Mouse (Mus musculus): Measurements from ENCODE around the gene Tmem167. TPM values are rescaled to one million over a fixed set of nuclear protein-coding genes. Genes with fewer than 3 reads are reported as not detected.

Tmem167 gene
- total and polyA plus RNA-seq, 3 experiments: 15.0 to 22.5 TPM; not detected in 1

GRCm38 (mm10) chr13:90182262-90182661 is 93.3 kb downstream of the Tmem167 start:
- no peak overlapping the region for H3K9ac ChIP-seq (ENCODE audit: control insufficient read depth, low read depth, low read length, poor library complexity, severe bottlenecking)
- no peak for DNase-seq (ENCODE audit: low read depth, low spot score)
- H3K9me3 ChIP-seq (replicated peaks; ENCODE audit: insufficient read depth, low read length): no peaks in the 10 kb centered on the region
- no peaks in the 10 kb centered on the region for H3K36me3 ChIP-seq (ENCODE audit: control insufficient read depth in 1 of 2, insufficient read depth in 2 of 2, low read length in 2 of 2)
- H3K27me3 ChIP-seq (ENCODE audit: control insufficient read depth in 1 of 2, insufficient read depth in 2 of 2, low read length in 2 of 2): no peaks in the 10 kb centered on the region
- no peak overlapping the region for H3K27ac ChIP-seq (ENCODE audit: control insufficient read depth, low read depth, low read length)
- no peaks in the 10 kb centered on the region for H3K4me1 ChIP-seq (ENCODE audit: control insufficient read depth in 1 of 2, insufficient read depth in 2 of 2, low read length in 2 of 2)
- H3K4me3 ChIP-seq (ENCODE audit: control insufficient read depth in 1 of 2, insufficient read depth in 1 of 2, low read depth in 2 of 2, low read length in 2 of 2): no peak overlapping the region
- TF ChIP-seq E2F4 (IDR thresholded peaks at IDR 0.05; ENCODE audit: borderline replicate concordance, low read depth, low read length) (no peak), TBP (IDR thresholded peaks at IDR 0.05; ENCODE audit: low read depth, low read length) (no peak), ZMIZ1 (IDR thresholded peaks at IDR 0.05; ENCODE audit: low read depth, low read length) (no peak), POLR2AphosphoS5 (IDR thresholded peaks at IDR 0.05; ENCODE audit: borderline replicate concordance, low read depth, low read length) (no peak), CHD2 (IDR thresholded peaks at IDR 0.05; ENCODE audit: low read length) (no peak), POLR2A (IDR thresholded peaks at IDR 0.05; ENCODE audit: control insufficient read depth in 1 of 2, insufficient read depth in 1 of 2, low read depth in 1 of 2, low read length in 2 of 2, poor library complexity in 1 of 2) (no peak), SMC3 (IDR thresholded peaks at IDR 0.05; ENCODE audit: low read depth, low read length) (no peak), ETS1 (IDR thresholded peaks at IDR 0.05; ENCODE audit: low read depth, low read length) (no peak), JUND (IDR thresholded peaks at IDR 0.05; ENCODE audit: low read depth, low read length) (no peak), NRF1 (IDR thresholded peaks at IDR 0.05; ENCODE audit: insufficient read depth, low read depth, low read length, poor library complexity, severe bottlenecking) (no peak), GABPA (IDR thresholded peaks at IDR 0.05; ENCODE audit: low read depth, low read length) (no peak), NELFE (IDR thresholded peaks at IDR 0.05; ENCODE audit: low read depth, low read length) (no peak), TAL1 (IDR thresholded peaks at IDR 0.05; ENCODE audit: low read length) (no peak), MAZ (IDR thresholded peaks at IDR 0.05; ENCODE audit: low read depth, low read length) (no peak), USF2 (IDR thresholded peaks at IDR 0.05; ENCODE audit: borderline replicate concordance in 1 of 2, insufficient read depth in 1 of 2, low read depth in 1 of 2, low read length in 2 of 2) (no peak), GATA1 (IDR thresholded peaks at IDR 0.05; ENCODE audit: low read depth, low read length) (no peak), RCOR1 (IDR thresholded peaks at IDR 0.05; ENCODE audit: low read depth, low read length) (no peak)
- H3K79me2 ChIP-seq (ENCODE audit: control insufficient read depth, insufficient read depth, low read length, poor library complexity): no peaks in the 10 kb centered on the region

DNA sequence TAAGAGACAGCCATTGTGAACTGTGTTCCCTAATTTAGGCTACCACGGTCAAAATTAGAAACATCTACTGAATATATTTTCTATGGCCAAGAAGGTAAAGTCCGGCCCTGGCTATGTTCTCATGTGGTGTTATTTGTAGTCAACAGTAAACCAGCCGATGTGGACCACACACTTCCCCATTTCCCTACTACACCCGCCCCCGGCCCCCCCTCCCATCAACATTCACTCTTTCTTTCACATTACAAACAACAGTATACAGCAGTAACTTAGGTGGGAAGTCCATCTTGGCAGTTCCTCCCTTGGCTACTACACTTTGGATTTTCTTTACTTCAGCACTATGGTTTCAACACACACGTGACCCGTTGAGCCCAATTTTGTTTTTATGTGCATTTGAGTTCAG is 94.6 kb downstream of the Tmem167 start:
- Histone ChIP-seq H3K9me3 (replicated peaks; ENCODE audit: insufficient read depth, low read length) (no peaks in the 10 kb centered on the region), H3K27ac (ENCODE audit: control insufficient read depth, low read depth, low read length) (no peak overlapping the region), H3K27me3 (ENCODE audit: control insufficient read depth in 1 of 2, insufficient read depth in 2 of 2, low read length in 2 of 2) (no peaks in the 10 kb centered on the region), H3K4me1 (ENCODE audit: control insufficient read depth in 1 of 2, insufficient read depth in 2 of 2, low read length in 2 of 2) (no peaks in the 10 kb centered on the region), H3K4me3 (ENCODE audit: control insufficient read depth in 1 of 2, insufficient read depth in 1 of 2, low read depth in 2 of 2, low read length in 2 of 2) (no peak overlapping the region), H3K9ac (ENCODE audit: control insufficient read depth, low read depth, low read length, poor library complexity, severe bottlenecking) (no peak overlapping the region), H3K79me2 (ENCODE audit: control insufficient read depth, insufficient read depth, low read length, poor library complexity) (no peaks in the 10 kb centered on the region), H3K36me3 (ENCODE audit: control insufficient read depth in 1 of 2, insufficient read depth in 2 of 2, low read length in 2 of 2) (no peaks in the 10 kb centered on the region)
- DNase-seq (ENCODE audit: low read depth, low spot score): peak; percentile 10
- TF ChIP-seq GATA1 (IDR thresholded peaks at IDR 0.05; ENCODE audit: low read depth, low read length): no peak
